Mouse (Mus musculus) MEL (cell line): ENCODE results near the gene Ccnyl1. TPM values are rescaled to one million over a fixed set of nuclear protein-coding genes. Genes with fewer than 3 reads are reported as not detected.

Experiments
- polyA plus RNA-seq, 2 experiments: library from polyadenylated mRNA; stranded (reverse) in 1 of 2; unstranded in 1 of 2; fragments of >175 nt in 1 of 2; fragments of >200 nt in 1 of 2; gene quantifications; 2 replicates each; pipeline versions ENCODE4 v1.2.1 to v1.2.4; 2012; ENCODE audit warnings: low replicate concordance in 2 of 2, low read depth in 1 of 2; ENCODE audit not compliant: insufficient read length in 2 of 2, insufficient read depth in 1 of 2, missing spikeins in 1 of 2
- total RNA-seq: library from RNA; depleted of rRNA; stranded (reverse); fragments of 300-350 nt; gene quantifications from 2 replicates; pipeline ENCODE4 v1.2.3, GENCODE M21; 2012; rRNA removed

Ccnyl1 gene
- total and polyA plus RNA-seq, 3 experiments: 3.0 to 18.1 TPM; not detected in 1

Other genes with a start within 250 kb of the Ccnyl1 start
- gene Creb1, start 157.8 kb upstream of the Ccnyl1 start, total RNA-seq: 22.8 and 25.4 TPM in 2 replicates
- gene Creb1, start 157.8 kb upstream of the Ccnyl1 start, polyA plus RNA-seq: 10 to 100 TPM; 21.8 to 49.1 TPM
- gene Mettl21a, start 73.2 kb upstream of the Ccnyl1 start, total RNA-seq: 7.4 and 7.5 TPM in 2 replicates
- gene Mettl21a, start 73.2 kb upstream of the Ccnyl1 start, polyA plus RNA-seq: 1 to 10 TPM in 1 of 2 experiments, not detected in 1; 8.5 TPM
- gene Fzd5, start 47.3 kb downstream of the Ccnyl1 start, total RNA-seq: 1.4 TPM in 2 replicates
- 1 to 10 TPM in 1 of 2 experiments, not detected in 1; 2.9 TPM for gene Fzd5, start 47.3 kb downstream of the Ccnyl1 start, polyA plus RNA-seq